Mouse (Mus musculus): ENCODE data around the gene Catsper1. TPM values are rescaled to one million over a fixed set of nuclear protein-coding genes. Genes with fewer than 3 reads are reported as not detected.

Catsper1 gene
- polyA plus RNA-seq, 1 experiment: not detected

DNA sequence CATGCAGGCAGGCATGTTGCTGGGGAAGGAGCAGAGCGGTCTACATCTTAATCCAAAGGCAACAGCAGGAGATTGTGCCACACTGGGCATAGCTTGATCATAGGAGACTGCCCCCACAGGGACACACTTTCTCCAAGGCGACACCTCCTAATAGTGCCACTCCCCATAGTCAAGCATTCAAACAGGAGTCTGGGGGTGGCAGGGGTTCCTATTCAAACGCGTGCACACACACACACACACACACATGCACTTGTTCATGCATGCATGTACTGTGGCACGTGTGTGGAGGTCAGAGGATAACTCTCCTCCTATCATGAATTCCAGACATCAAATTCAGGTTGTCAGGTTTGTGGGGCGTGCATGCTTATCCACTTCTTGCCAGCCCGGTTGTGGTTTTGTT, 37.2 kb downstream of the Catsper1 start:
- Histone ChIP-seq H3K9me3 (replicated peaks; ENCODE audit: control insufficient read depth, insufficient read depth, low read length, poor library complexity, severe bottlenecking) (no peaks in the 10 kb centered on the region), H3K4me3 (ENCODE audit: low read depth, low read length) (no peak overlapping the region), H3K9ac (ENCODE audit: low read depth, poor library complexity, severe bottlenecking) (no peak overlapping the region), H3K36me3 (ENCODE audit: control insufficient read depth, insufficient read depth, low read length, poor library complexity, severe bottlenecking) (peaks cover 28% of the 10 kb centered on the region), H3K27ac (ENCODE audit: insufficient read depth, low read length) (no peak overlapping the region), H3K4me1 (ENCODE audit: control insufficient read depth, insufficient read depth, low read length) (peaks cover 3% of the 10 kb centered on the region), H3K27me3 (ENCODE audit: control insufficient read depth, insufficient read depth, low read length, poor library complexity, severe bottlenecking) (no peaks in the 10 kb centered on the region)
- TF ChIP-seq EP300 (IDR thresholded peaks at IDR 0.05; ENCODE audit: insufficient read depth, low read depth, low read length): no peak
- TF ChIP-seq POLR2A (IDR thresholded peaks at IDR 0.05; ENCODE audit: insufficient read depth, low read length): no peak
- TF ChIP-seq CTCF (IDR thresholded peaks at IDR 0.05; ENCODE audit: low read depth, low read length): no peak

DNA sequence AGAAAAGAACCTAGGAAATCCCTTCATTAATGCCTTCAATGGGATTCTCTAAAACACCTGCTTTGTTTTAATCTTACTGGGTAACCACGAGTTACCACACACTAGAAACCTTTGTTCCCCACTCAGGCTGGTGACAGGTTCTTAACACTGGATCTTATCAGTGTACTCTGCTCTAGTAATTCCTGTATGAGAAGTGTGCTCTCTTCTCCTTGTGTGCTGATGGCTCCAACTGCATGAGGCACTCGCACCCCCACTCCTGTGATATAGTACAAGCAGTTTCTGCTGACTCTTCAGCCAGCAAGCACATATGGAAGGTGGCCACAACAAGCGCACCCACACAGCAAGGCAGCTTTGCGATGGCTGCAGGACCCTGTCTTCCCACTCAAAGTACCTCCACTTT, 38.6 kb downstream of the Catsper1 start:
- H3K9me3 ChIP-seq (replicated peaks; ENCODE audit: control insufficient read depth, insufficient read depth, low read length, poor library complexity, severe bottlenecking): no peaks in the 10 kb centered on the region
- H3K36me3 ChIP-seq (ENCODE audit: control insufficient read depth, insufficient read depth, low read length, poor library complexity, severe bottlenecking): peaks cover 22% of the 10 kb centered on the region
- H3K27ac ChIP-seq (ENCODE audit: insufficient read depth, low read length): no peak overlapping the region
- no peak overlapping the region for H3K4me3 ChIP-seq (ENCODE audit: low read depth, low read length)
- H3K4me1 ChIP-seq (ENCODE audit: control insufficient read depth, insufficient read depth, low read length): no peaks in the 10 kb centered on the region
- no peaks in the 10 kb centered on the region for H3K27me3 ChIP-seq (ENCODE audit: control insufficient read depth, insufficient read depth, low read length, poor library complexity, severe bottlenecking)
- TF ChIP-seq CTCF (IDR thresholded peaks at IDR 0.05; ENCODE audit: low read depth, low read length) (no peak), EP300 (IDR thresholded peaks at IDR 0.05; ENCODE audit: insufficient read depth, low read depth, low read length) (no peak), POLR2A (IDR thresholded peaks at IDR 0.05; ENCODE audit: insufficient read depth, low read length) (no peak)
- no peak overlapping the region for H3K9ac ChIP-seq (ENCODE audit: low read depth, poor library complexity, severe bottlenecking)

DNA sequence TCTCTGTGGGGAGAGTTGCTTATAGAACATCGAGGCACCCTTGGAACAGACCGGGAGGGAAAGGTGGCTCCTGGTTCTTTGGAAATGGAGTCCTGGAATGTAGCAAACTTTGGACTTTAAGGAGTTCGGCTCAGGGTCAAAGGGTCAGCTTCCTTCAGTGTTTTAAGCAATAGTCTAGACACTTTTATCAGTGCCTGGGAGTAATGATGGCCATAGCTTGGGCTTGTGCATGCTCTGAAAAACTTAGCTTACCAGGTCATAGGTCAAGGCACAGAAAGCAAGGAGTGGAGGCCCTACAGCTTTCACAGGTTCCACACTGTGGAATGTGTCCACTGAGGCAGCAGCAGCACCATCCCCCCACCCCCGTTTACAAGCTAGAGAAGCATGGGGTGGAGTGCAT, 39.2 kb downstream of the Catsper1 start:
- H3K9me3 ChIP-seq (replicated peaks; ENCODE audit: control insufficient read depth, insufficient read depth, low read length, poor library complexity, severe bottlenecking): no peaks in the 10 kb centered on the region
- TF ChIP-seq CTCF (IDR thresholded peaks at IDR 0.05; ENCODE audit: low read depth, low read length): no peak
- TF ChIP-seq POLR2A (IDR thresholded peaks at IDR 0.05; ENCODE audit: insufficient read depth, low read length): no peak
- no peak for TF ChIP-seq EP300 (IDR thresholded peaks at IDR 0.05; ENCODE audit: insufficient read depth, low read depth, low read length)
- no peak overlapping the region for H3K27ac ChIP-seq (ENCODE audit: insufficient read depth, low read length)
- H3K36me3 ChIP-seq (ENCODE audit: control insufficient read depth, insufficient read depth, low read length, poor library complexity, severe bottlenecking): peaks cover 22% of the 10 kb centered on the region
- no peaks in the 10 kb centered on the region for H3K4me1 ChIP-seq (ENCODE audit: control insufficient read depth, insufficient read depth, low read length)
- no peak overlapping the region for H3K9ac ChIP-seq (ENCODE audit: low read depth, poor library complexity, severe bottlenecking)
- H3K4me3 ChIP-seq (ENCODE audit: low read depth, low read length): no peak overlapping the region
- H3K27me3 ChIP-seq (ENCODE audit: control insufficient read depth, insufficient read depth, low read length, poor library complexity, severe bottlenecking): no peaks in the 10 kb centered on the region

DNA sequence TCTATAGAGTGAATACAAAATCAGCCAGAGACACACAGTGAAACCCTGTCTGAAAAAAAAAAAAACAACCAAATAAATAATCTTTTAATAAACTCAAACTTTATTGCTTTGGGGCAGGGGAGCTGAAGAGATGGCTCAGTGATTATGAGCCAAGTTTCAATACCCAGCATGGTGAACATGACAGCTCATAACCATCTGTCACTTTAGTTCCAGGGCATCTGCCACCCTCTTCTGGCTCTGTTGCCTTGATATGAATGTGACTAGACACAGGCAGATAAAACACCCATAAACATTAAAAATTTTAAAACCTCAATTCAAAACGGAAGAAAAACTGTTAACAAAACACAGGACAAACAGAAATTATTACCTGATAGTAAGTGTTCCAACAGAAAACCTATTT, 41.9 kb downstream of the Catsper1 start:
- H3K27me3 ChIP-seq (ENCODE audit: control insufficient read depth, insufficient read depth, low read length, poor library complexity, severe bottlenecking): no peaks in the 10 kb centered on the region
- TF ChIP-seq EP300 (IDR thresholded peaks at IDR 0.05; ENCODE audit: insufficient read depth, low read depth, low read length) (no peak), CTCF (IDR thresholded peaks at IDR 0.05; ENCODE audit: low read depth, low read length) (no peak), POLR2A (IDR thresholded peaks at IDR 0.05; ENCODE audit: insufficient read depth, low read length) (no peak)
- H3K4me1 ChIP-seq (ENCODE audit: control insufficient read depth, insufficient read depth, low read length): no peaks in the 10 kb centered on the region
- H3K9me3 ChIP-seq (replicated peaks; ENCODE audit: control insufficient read depth, insufficient read depth, low read length, poor library complexity, severe bottlenecking): no peaks in the 10 kb centered on the region
- peaks cover 28% of the 10 kb centered on the region for H3K36me3 ChIP-seq (ENCODE audit: control insufficient read depth, insufficient read depth, low read length, poor library complexity, severe bottlenecking)
- H3K4me3 ChIP-seq (ENCODE audit: low read depth, low read length): no peak overlapping the region
- no peak overlapping the region for H3K27ac ChIP-seq (ENCODE audit: insufficient read depth, low read length)
- no peak overlapping the region for H3K9ac ChIP-seq (ENCODE audit: low read depth, poor library complexity, severe bottlenecking)

DNA sequence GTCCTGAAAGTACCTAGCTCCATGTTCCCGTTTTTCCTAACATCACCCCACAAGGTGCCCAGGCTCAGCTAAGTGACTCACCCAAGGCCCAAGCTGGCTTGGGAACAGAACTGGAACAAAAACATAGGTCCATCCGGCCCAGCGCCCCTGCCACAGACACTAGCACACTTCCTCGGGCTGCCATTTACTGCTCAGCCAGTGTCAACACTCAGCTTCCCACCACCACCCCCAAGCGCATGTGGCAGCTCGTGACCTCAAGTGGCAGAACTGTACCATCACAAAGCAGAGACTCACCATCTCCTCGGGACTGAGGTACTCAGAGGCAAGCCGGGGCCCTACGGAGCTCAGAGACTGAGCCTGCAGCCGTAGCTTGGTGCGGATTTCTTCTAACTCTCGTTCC, 47.8 kb downstream of the Catsper1 start:
- Histone ChIP-seq H3K9me3 (replicated peaks; ENCODE audit: control insufficient read depth, insufficient read depth, low read length, poor library complexity, severe bottlenecking) (no peaks in the 10 kb centered on the region), H3K9ac (ENCODE audit: low read depth, poor library complexity, severe bottlenecking) (no peak overlapping the region), H3K36me3 (ENCODE audit: control insufficient read depth, insufficient read depth, low read length, poor library complexity, severe bottlenecking) (peaks cover 44% of the 10 kb centered on the region), H3K27me3 (ENCODE audit: control insufficient read depth, insufficient read depth, low read length, poor library complexity, severe bottlenecking) (no peaks in the 10 kb centered on the region), H3K4me1 (ENCODE audit: control insufficient read depth, insufficient read depth, low read length) (no peaks in the 10 kb centered on the region), H3K4me3 (ENCODE audit: low read depth, low read length) (no peak overlapping the region), H3K27ac (ENCODE audit: insufficient read depth, low read length) (no peak overlapping the region)
- TF ChIP-seq EP300 (IDR thresholded peaks at IDR 0.05; ENCODE audit: insufficient read depth, low read depth, low read length): no peak
- TF ChIP-seq CTCF (IDR thresholded peaks at IDR 0.05; ENCODE audit: low read depth, low read length): no peak
- no peak for TF ChIP-seq POLR2A (IDR thresholded peaks at IDR 0.05; ENCODE audit: insufficient read depth, low read length)

DNA sequence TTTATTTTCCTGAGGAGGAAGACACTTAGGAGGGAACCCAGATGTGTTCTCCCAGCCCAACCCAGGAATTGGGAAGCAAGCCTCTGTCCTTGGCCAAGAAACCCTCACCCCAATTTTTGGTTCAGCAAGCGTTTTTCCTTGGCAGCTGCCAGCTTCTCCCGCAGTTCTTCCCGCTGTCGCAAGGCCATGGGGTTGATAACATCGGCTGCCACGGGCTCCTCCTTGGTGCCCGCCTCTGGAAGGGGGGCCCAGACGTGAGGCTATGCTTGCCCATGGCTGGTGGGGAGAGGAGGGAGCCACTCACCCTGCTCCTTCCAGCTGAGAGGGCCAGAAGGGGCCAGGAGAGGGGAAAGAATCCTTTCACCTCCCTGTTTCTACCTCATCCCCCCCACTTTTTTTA, 49.2 kb downstream of the Catsper1 start:
- H3K36me3 ChIP-seq (ENCODE audit: control insufficient read depth, insufficient read depth, low read length, poor library complexity, severe bottlenecking): peaks cover 37% of the 10 kb centered on the region
- H3K4me1 ChIP-seq (ENCODE audit: control insufficient read depth, insufficient read depth, low read length): no peaks in the 10 kb centered on the region
- TF ChIP-seq POLR2A (IDR thresholded peaks at IDR 0.05; ENCODE audit: insufficient read depth, low read length) (no peak), EP300 (IDR thresholded peaks at IDR 0.05; ENCODE audit: insufficient read depth, low read depth, low read length) (no peak), CTCF (IDR thresholded peaks at IDR 0.05; ENCODE audit: low read depth, low read length) (no peak)
- H3K27ac ChIP-seq (ENCODE audit: insufficient read depth, low read length): no peak overlapping the region
- no peaks in the 10 kb centered on the region for H3K27me3 ChIP-seq (ENCODE audit: control insufficient read depth, insufficient read depth, low read length, poor library complexity, severe bottlenecking)
- no peak overlapping the region for H3K9ac ChIP-seq (ENCODE audit: low read depth, poor library complexity, severe bottlenecking)
- no peak overlapping the region for H3K4me3 ChIP-seq (ENCODE audit: low read depth, low read length)
- no peaks in the 10 kb centered on the region for H3K9me3 ChIP-seq (replicated peaks; ENCODE audit: control insufficient read depth, insufficient read depth, low read length, poor library complexity, severe bottlenecking)

All from ES-Bruce4 (cell line).